Mouse (Mus musculus): ENCODE data around the gene Stx11.

DNA sequence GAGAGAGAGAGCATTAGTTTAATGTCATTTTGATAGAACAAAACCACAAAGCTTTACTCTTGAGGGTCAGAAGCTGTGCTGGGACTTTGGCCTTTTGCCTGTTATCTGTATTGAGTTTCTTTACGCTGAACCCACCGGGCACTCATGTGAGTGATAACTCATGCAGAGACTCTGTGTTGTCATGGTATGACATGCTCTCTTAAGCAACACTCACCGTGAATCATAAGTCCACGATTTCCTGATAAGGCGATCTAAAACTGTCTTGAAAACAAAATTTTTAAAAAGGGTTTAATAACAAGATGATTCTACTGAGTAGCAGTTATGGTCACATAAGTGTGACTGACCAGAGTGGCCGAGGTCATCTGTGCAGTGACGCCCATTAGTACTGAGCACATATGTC lies 12.5 kb upstream of the Stx11 start:
- TF ChIP-seq POLR2A (IDR thresholded peaks at IDR 0.05; ENCODE audit: borderline replicate concordance, low read depth, low read length), result no peak
- no peak for TF ChIP-seq CTCF (IDR thresholded peaks at IDR 0.05; ENCODE audit: low read depth, low read length)

Measured in bone marrow macrophage, adult 2 months (primary cell).